Mouse (Mus musculus): Measurements from ENCODE around the gene Isy1.

DNA sequence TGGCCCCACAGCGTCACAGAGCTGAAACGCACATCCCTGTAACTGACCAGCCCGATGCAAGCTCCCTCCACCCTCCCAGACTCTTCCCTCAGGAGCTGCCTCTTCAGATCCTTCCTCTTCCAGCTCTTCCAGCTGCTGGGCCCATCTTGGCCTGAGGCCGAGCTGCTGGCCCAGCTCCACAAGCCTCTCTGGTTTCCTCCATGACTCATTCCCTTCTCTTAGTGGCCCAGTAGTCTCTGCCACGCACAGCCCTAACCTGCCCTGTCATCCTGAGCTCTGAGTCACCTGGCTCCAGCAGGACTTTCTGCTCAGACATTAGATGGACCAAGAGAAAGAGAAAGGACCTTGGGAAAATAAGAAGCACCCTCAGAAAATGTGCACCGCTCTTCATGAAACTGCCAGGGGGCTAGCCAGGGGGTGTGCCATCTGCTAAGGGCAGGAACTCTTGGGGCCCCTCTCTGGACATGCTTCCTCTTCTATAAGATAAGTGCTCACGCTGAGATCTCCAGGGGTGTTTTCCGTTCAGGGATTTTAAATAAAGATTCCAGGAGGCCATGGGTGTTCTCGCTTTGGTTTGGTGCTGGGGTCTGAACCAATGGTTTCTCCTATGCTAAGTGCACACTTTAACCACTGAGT, 30.4 kb upstream of the Isy1 start:
- TF ChIP-seq POLR2A (IDR thresholded peaks at IDR 0.05; ENCODE audit: insufficient read depth, low read length) = no peak
- no peak for TF ChIP-seq CTCF (IDR thresholded peaks at IDR 0.05; ENCODE audit: low read depth, low read length)
- no peak for TF ChIP-seq EP300 (IDR thresholded peaks at IDR 0.05; ENCODE audit: insufficient read depth, low read depth, low read length)
